Mouse (Mus musculus) forebrain, postnatal 0 days (tissue): Measurements from ENCODE around the gene Eif2b3. TPM values are rescaled to one million over a fixed set of nuclear protein-coding genes. Genes with fewer than 3 reads are reported as not detected.

Experiments used
- ATAC-seq: fragments of 200-750 bp; cut with Nextera tagmentation; 2 replicates; pipeline ENCODE4 v1.8.0; 2017; ENCODE audit warnings: mild to moderate bottlenecking, moderate library complexity
- DNase-seq: peaks from one replicate; pipeline ENCODE4 v3.0.0-alpha.2; 2015
- H3K27ac ChIP-seq: fragments of 300-500 bp; sonication (generic); 2 replicates; pipeline ENCODE4 v1.5.1; 2014; ENCODE audit warnings: low read depth, mild to moderate bottlenecking, antibody characterized with exemption, low read length, moderate library complexity, mixed read lengths
- H3K27me3 ChIP-seq: fragments of 300-500 bp; sonication (generic); 2 replicates; pipeline ENCODE4 v1.6.1; 2014; ENCODE audit warnings: mild to moderate bottlenecking, low read length, mixed read lengths; ENCODE audit not compliant: insufficient read depth
- H3K36me3 ChIP-seq: fragments of 300-500 bp; sonication (generic); 2 replicates; pipeline ENCODE4 v1.6.1; 2014; ENCODE audit warnings: mild to moderate bottlenecking, moderate library complexity; ENCODE audit not compliant: insufficient read depth
- H3K4me1 ChIP-seq: fragments of 300-500 bp; sonication (generic); 2 replicates; pipeline ENCODE4 v1.6.1; 2014; ENCODE audit warnings: antibody characterized with exemption; ENCODE audit not compliant: insufficient read depth
- H3K4me2 ChIP-seq: fragments of 300-500 bp; sonication (generic); 2 replicates; pipeline ENCODE4 v1.6.1; 2014; ENCODE audit warnings: low read depth, mild to moderate bottlenecking, moderate library complexity
- H3K4me3 ChIP-seq: fragments of 300-500 bp; sonication (generic); 2 replicates; pipeline ENCODE4 v1.5.1; 2014; ENCODE audit warnings: low read depth, low read length, mixed read lengths
- H3K9ac ChIP-seq: fragments of 300-500 bp; sonication (generic); 2 replicates; pipeline ENCODE4 v1.6.1; 2014; ENCODE audit warnings: mild to moderate bottlenecking
- H3K9me3 ChIP-seq: fragments of 300-500 bp; sonication (generic); 2 replicates; pipeline ENCODE4 v1.6.1; 2016; ENCODE audit warnings: low read length
- CTCF ChIP-seq: sonication (generic); IDR thresholded peaks from 2 replicates; pipeline ENCODE4 v1.5.1; 2016; ENCODE audit warnings: antibody characterized with exemption, control low read depth, low read depth
- WGBS: fragments of 180-500 bp; shearing (Covaris S2); extraction: QIAGEN DNeasy Blood & Tissue Kit; methylation state at CpG from one replicate; pipeline ENCODE4 v1.1.7; 2014; 5-methylcytosine and 5-hydroxymethylcytosine counted together
- polyA plus RNA-seq: library from polyadenylated mRNA; unstranded; fragments of >200 nt; fragmentation: Nextera tagmentation; extraction: Ambion mirVana; gene quantifications from 2 replicates; pipeline ENCODE4 v1.2.1, GENCODE M21; 2015
- total RNA-seq: library from RNA; depleted of rRNA; stranded (reverse); fragments of >200 nt; gene quantifications from 2 replicates; pipeline ENCODE4 v1.2.3, GENCODE M21; 2014

Gene Eif2b3
- total and polyA plus RNA-seq, 2 experiments from 2014 or later: 24.7 to 59.9 TPM

DNA sequence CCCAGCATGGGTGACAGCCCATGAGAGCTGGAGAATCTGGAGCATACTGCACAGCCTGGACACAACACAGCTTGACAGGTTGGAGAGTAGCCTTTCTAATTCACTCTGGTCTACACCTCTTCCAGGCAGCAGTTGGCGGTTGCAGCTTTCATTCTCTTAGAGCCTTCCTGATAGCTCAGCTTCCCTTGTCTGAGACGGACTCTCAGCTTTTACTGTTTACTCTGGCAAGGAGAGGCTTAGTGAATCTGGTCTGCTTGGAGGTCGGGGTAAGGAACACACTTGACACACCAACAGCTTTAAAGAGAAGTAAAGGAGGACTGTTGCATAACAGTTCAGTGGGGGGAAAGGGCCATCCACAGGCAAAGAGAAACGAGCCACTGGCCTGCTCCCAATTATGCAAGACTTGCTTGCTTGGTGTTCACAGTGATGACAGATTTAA, 22.1 kb downstream of the Eif2b3 start:
- Histone ChIP-seq H3K9ac (no peak overlapping the region), H3K9me3 (no peaks in the 10 kb centered on the region), H3K36me3 (no peaks in the 10 kb centered on the region), H3K4me1 (peaks cover 4% of the 10 kb centered on the region; the same call in 1 of the 2 replicates), H3K4me3 (no peak overlapping the region), H3K27ac (no peak overlapping the region), H3K4me2 (no peak overlapping the region), H3K27me3 (no peaks in the 10 kb centered on the region)
- DNase-seq: peak; percentile 17
- TF ChIP-seq CTCF: no peak
- 19% methylated on average over 4 of the region's 4 CpGs for WGBS
- no peak for ATAC-seq

DNA sequence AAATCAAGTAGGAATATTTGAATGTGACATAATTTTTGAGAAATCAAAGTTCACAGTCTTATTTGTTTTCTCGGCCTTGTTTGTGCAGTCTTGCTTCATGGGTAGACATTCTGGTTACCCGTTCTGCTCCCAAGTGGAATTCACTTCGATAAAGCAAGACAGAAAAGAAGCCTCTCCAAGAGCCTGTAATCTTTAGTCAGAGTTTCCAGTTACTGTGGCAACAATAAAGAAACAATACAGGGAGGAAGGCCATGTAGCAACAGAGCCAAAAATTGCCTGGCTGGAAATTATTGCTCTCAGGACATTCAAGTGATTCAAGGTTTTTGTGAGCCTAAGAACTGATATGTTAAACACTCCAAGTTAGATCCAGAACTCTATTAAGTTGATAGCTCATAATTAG, 29.6 kb downstream of the Eif2b3 start:
- no peak overlapping the region for H3K4me3 ChIP-seq
- WGBS: 61% methylated on average over 3 of the region's 3 CpGs
- H3K27ac ChIP-seq: no peak overlapping the region
- peaks cover 7% of the 10 kb centered on the region; the same call in 1 of the 2 replicates for H3K36me3 ChIP-seq
- no peak overlapping the region for H3K4me2 ChIP-seq
- no peaks in the 10 kb centered on the region for H3K4me1 ChIP-seq
- TF ChIP-seq CTCF: no peak
- H3K27me3 ChIP-seq: no peaks in the 10 kb centered on the region
- H3K9ac ChIP-seq: no peak overlapping the region
- DNase-seq (no peak), ATAC-seq (no peak)
- no peaks in the 10 kb centered on the region for H3K9me3 ChIP-seq

DNA sequence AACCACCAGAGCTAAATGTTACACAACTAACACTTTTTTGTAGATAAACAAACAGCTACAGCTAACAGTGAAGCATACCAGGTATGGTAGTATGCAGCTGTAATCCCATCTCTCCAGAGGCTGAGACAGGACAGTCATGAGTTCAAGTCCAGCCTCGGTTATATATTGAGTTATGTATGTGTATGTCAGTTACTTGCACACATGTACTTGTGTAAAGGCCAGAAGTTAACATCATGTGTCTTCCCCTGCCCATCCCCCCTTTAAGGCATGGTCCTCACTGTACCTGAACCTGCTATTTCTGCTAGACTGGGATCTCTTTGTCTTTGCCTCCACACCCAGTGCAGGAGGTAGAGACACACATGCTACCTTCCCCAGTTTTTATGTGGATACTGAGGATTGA, 30.3 kb downstream of the Eif2b3 start:
- ATAC-seq (no peak), DNase-seq (no peak)
- no peak overlapping the region for H3K27ac ChIP-seq
- H3K9me3 ChIP-seq: no peaks in the 10 kb centered on the region
- no peak overlapping the region for H3K4me3 ChIP-seq
- 95% methylated on average over 1 of the region's 1 CpGs for WGBS
- H3K27me3 ChIP-seq: no peaks in the 10 kb centered on the region
- H3K4me1 ChIP-seq: no peaks in the 10 kb centered on the region
- H3K4me2 ChIP-seq: no peak overlapping the region
- H3K36me3 ChIP-seq: peaks cover 7% of the 10 kb centered on the region; the same call in 1 of the 2 replicates
- no peak for TF ChIP-seq CTCF
- H3K9ac ChIP-seq: no peak overlapping the region

DNA sequence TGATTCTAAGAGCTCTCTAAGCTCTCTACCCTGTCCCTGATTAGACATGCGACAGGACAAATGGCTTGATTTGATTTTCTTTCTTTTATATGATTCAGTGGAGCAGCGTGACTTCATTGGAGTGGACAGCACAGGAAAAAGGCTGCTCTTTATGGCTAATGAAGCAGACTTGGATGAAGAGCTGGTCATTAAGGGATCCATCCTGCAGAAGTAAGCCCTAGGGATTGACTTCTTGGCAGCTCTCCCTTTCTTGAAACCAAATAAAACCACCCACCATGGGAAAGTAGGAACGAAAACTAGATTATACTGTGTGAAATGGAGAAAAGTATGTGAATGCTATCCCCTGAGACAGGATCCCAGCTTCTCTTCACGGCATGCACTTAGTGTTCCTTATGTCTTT, 33.4 kb downstream of the Eif2b3 start:
- Histone ChIP-seq H3K9me3 (no peaks in the 10 kb centered on the region), H3K27me3 (no peaks in the 10 kb centered on the region), H3K4me1 (no peaks in the 10 kb centered on the region), H3K9ac (no peak overlapping the region), H3K27ac (no peak overlapping the region), H3K4me3 (no peak overlapping the region), H3K36me3 (peaks cover 7% of the 10 kb centered on the region; the same call in 1 of the 2 replicates), H3K4me2 (no peak overlapping the region)
- 70% methylated on average over 4 of the region's 4 CpGs for WGBS
- no peak for DNase-seq
- no peak for TF ChIP-seq CTCF
- no peak for ATAC-seq

DNA sequence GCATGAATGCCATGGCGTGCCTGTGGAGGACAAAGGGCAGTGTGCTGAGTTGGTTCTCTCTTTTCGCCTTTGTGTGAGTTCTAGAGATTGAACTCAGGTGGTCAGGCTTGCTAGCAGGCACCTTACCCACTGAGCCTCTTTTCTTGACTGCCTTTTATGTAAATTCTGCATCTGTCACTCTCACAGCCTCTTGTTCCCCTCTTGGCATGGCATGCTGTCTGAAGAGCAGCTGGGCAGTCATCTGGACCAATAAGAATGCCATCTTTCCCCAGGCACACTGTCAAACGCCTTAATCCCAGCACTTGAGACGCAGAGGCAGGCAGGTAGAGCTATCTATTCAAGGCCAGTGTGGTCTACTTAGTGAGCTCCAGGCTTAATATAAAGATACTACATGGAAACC, 34.8 kb downstream of the Eif2b3 start:
- ATAC-seq (no peak), DNase-seq (peak; percentile 1)
- H3K9ac ChIP-seq: no peak overlapping the region
- peaks cover 7% of the 10 kb centered on the region; the same call in 1 of the 2 replicates for H3K36me3 ChIP-seq
- WGBS: 56% methylated on average over 4 of the region's 4 CpGs
- H3K27ac ChIP-seq: no peak overlapping the region
- TF ChIP-seq CTCF: no peak
- H3K4me3 ChIP-seq: no peak overlapping the region
- H3K9me3 ChIP-seq: no peaks in the 10 kb centered on the region
- no peaks in the 10 kb centered on the region for H3K4me1 ChIP-seq
- H3K4me2 ChIP-seq: no peak overlapping the region
- H3K27me3 ChIP-seq: no peaks in the 10 kb centered on the region

DNA sequence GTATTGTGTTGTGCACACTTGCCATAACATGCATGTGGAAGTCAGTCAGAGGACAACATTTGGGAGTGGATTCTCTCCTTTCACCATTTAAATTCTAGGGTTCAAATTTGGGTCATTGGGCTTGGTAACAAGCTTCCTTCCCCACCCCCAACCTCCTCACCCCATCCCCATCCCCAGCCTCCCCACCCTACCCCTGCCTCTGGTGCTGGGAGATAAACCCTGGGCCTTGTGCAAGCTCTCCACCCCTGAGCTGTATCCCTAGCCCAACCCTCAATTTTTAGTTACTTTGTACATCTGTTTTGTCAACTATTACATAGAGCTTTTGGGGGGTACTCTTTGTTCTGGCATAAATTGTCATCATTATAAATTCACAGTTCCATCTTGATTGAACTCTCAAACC, 36.9 kb downstream of the Eif2b3 start:
- Histone ChIP-seq H3K4me1 (no peaks in the 10 kb centered on the region), H3K36me3 (0 out of 2 replicates have a peak, but pooled peaks cover 7% of the 10 kb centered on the region), H3K27ac (no peak overlapping the region), H3K27me3 (no peaks in the 10 kb centered on the region), H3K9ac (no peak overlapping the region), H3K4me2 (no peak overlapping the region), H3K9me3 (no peaks in the 10 kb centered on the region), H3K4me3 (no peak overlapping the region)
- no peak for DNase-seq
- ATAC-seq: no peak
- TF ChIP-seq CTCF: no peak

DNA sequence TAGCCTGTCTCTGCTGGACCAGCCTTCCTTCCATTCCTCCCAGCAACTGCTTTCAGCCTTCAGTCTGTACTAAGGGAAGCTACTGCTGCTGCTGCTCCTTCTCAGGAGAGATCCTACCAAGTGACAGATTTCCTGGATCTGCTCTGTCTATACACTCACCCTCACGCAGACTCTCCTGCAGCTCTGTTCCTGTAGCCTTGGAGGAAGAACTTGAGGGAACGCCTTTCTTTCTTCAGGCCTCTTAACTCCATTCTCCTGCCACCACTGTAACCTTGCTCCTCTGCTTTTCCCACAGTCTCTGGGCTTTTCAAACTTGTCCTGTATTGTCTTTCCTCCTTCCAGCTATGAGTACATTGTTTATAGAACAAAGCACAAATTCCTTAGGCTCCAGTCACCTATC, 37.3 kb downstream of the Eif2b3 start:
- no peak for DNase-seq
- 0 out of 2 replicates have a peak, but pooled peaks cover 9% of the 10 kb centered on the region for H3K36me3 ChIP-seq
- H3K4me1 ChIP-seq: no peaks in the 10 kb centered on the region
- no peak overlapping the region for H3K9ac ChIP-seq
- H3K4me2 ChIP-seq: no peak overlapping the region
- no peak overlapping the region for H3K4me3 ChIP-seq
- no peak overlapping the region for H3K27ac ChIP-seq
- 83% methylated on average over 2 of the region's 2 CpGs for whole genome bisulfite sequencing
- no peak for TF ChIP-seq CTCF
- no peaks in the 10 kb centered on the region for H3K9me3 ChIP-seq
- ATAC-seq: no peak
- no peaks in the 10 kb centered on the region for H3K27me3 ChIP-seq

DNA sequence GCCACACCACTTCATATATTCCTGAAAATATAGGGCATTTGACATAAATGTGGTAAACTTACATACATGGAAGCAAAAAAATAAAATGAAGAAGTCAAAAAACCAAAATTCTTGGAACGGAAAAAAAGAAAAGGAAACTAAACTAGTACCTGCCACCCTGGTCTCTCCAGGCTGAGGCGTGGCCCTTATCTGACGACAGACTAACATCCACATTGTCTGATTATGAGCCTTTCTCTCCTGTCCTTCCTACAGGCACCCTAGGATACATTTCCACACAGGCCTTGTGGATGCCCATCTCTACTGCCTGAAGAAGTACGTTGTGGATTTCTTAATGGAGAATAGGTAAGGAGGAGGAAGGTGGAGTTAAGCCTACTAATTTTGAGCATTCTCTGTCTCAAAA, 39.3 kb downstream of the Eif2b3 start:
- Histone ChIP-seq H3K27ac (no peak overlapping the region), H3K27me3 (no peaks in the 10 kb centered on the region), H3K4me3 (no peak overlapping the region), H3K36me3 (peaks cover 7% of the 10 kb centered on the region; the same call in 1 of the 2 replicates), H3K4me1 (no peaks in the 10 kb centered on the region), H3K9me3 (no peaks in the 10 kb centered on the region), H3K9ac (no peak overlapping the region), H3K4me2 (no peak overlapping the region)
- no peak for TF ChIP-seq CTCF
- 93% methylated on average over 4 of the region's 4 CpGs for WGBS
- ATAC-seq (no peak), DNase-seq (no peak)
